Mouse (Mus musculus) intestine, embryonic 14.5 days (tissue): ENCODE data around the gene Pqlc2. TPM values are rescaled to one million over a fixed set of nuclear protein-coding genes. Genes with fewer than 3 reads are reported as not detected.

Experiments used
- ATAC-seq: fragments of 200-750 bp; cut with Nextera tagmentation; replicated peaks from 2 replicates; pipeline ENCODE4 v1.8.0; 2017; ENCODE audit warnings: low read depth, moderate number of reproducible peaks, moderate TSS enrichment, moderate library complexity; ENCODE audit not compliant: low FRiP score, low TSS enrichment
- DNase-seq: peaks from one replicate; pipeline ENCODE4 v3.0.0-alpha.2; 2018; ENCODE audit warnings: low spot score
- H3K27ac ChIP-seq: fragments of 300-500 bp; sonication (generic); 2 replicates; pipeline ENCODE4 v1.5.1; 2014; ENCODE audit warnings: low read depth, mild to moderate bottlenecking, control low read depth
- H3K27me3 ChIP-seq: fragments of 300-500 bp; sonication (generic); replicated peaks from 2 replicates; pipeline ENCODE4 v1.6.1; 2014; ENCODE audit warnings: low read length, control low read depth; ENCODE audit not compliant: control insufficient read depth, insufficient read depth
- H3K36me3 ChIP-seq: fragments of 300-500 bp; sonication (generic); 2 replicates; pipeline ENCODE4 v1.6.1; 2014; ENCODE audit warnings: low read length, control low read depth; ENCODE audit not compliant: control insufficient read depth, insufficient read depth
- H3K4me1 ChIP-seq: fragments of 300-500 bp; sonication (generic); replicated peaks from 2 replicates; pipeline ENCODE4 v1.6.1; 2014; ENCODE audit warnings: low read length, control low read depth, mixed read lengths; ENCODE audit not compliant: control insufficient read depth, insufficient read depth
- H3K4me2 ChIP-seq: fragments of 300-500 bp; sonication (generic); 2 replicates; pipeline ENCODE4 v1.6.1; 2014; ENCODE audit warnings: low read length
- H3K4me3 ChIP-seq: fragments of 300-500 bp; sonication (generic); 2 replicates; pipeline ENCODE4 v1.5.1; 2014; ENCODE audit warnings: low read depth, low read length, control low read depth, mixed read lengths
- H3K9ac ChIP-seq: fragments of 300-500 bp; sonication (generic); 2 replicates; pipeline ENCODE4 v1.6.1; 2014; ENCODE audit warnings: mild to moderate bottlenecking, low read length
- H3K9me3 ChIP-seq: fragments of 300-500 bp; sonication (generic); 2 replicates; pipeline ENCODE4 v1.6.1; 2016; ENCODE audit warnings: low read length, control low read depth; ENCODE audit not compliant: control insufficient read depth
- WGBS: fragments of 180-500 bp; shearing (Covaris S2); extraction: QIAGEN DNeasy Blood & Tissue Kit; methylation state at CpG from one replicate; pipeline ENCODE4 v1.1.7; 2014; 5-methylcytosine and 5-hydroxymethylcytosine counted together
- polyA plus RNA-seq: library from polyadenylated mRNA; unstranded; fragments of >200 nt; fragmentation: Nextera tagmentation; extraction: Ambion mirVana; gene quantifications from 2 replicates; pipeline ENCODE4 v1.2.1, GENCODE M21; 2014

Gene Pqlc2
- polyA plus RNA-seq, 1 experiment from 2014 or later = 17.1 TPM

DNA sequence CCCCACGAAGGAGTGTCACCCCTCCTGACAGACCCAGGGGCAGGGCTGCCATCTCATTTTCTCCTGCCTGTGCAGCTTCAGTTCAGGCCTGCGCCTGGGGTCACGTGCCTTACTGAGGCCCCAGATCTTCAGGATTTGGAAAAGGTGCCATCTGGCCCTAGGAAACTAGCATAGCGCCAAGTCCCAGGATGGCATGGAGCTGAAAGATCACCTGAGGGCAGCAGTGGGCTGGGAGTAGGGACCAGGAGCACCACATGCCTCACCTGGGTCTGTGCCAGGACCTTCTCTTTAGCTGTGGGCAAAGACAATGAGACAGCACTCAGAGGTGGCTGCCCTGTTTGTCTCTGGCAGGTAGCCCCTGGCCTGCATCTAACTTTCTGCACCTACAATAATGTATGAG is 12.9 kb downstream of the Pqlc2 start:
- Histone ChIP-seq H3K9ac (no peak overlapping the region), H3K4me2 (no peak overlapping the region), H3K36me3 (peaks cover 10% of the 10 kb centered on the region; the same call in 1 of the 2 replicates), H3K9me3 (no peaks in the 10 kb centered on the region), H3K27me3 (no peaks in the 10 kb centered on the region), H3K27ac (no peak overlapping the region), H3K4me3 (no peak overlapping the region), H3K4me1 (no peaks in the 10 kb centered on the region; the same call in 1 of the 2 replicates)
- ATAC-seq (no peak), DNase-seq (no peak)
- WGBS = 87% methylated on average over 4 of the region's 4 CpGs

DNA sequence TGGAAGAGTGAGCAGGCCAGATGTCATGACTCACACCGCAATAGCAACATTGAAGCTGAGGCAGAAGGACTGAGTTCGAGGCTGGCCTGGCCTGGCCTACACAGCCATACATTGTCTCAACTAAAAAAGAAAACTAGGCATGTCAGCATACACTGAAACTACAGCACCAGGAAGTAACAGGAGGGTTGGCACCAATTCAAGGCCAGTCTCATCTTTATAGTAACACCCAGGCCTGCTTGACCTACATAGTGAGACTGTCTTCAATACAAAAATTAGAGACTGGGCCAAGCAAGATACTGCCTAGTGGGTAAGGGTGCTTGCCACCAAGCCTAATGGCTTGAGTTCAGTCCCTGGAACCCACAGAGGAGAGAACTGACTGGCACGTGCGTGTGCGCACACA is 18.5 kb downstream of the Pqlc2 start:
- no peak overlapping the region for H3K9ac ChIP-seq
- WGBS = 93% methylated on average over 5 of the region's 5 CpGs
- H3K36me3 ChIP-seq = peaks cover 49% of the 10 kb centered on the region
- H3K27me3 ChIP-seq = no peaks in the 10 kb centered on the region
- no peaks in the 10 kb centered on the region; the same call in 1 of the 2 replicates for H3K4me1 ChIP-seq
- DNase-seq (no peak), ATAC-seq (no peak)
- H3K4me3 ChIP-seq = no peak overlapping the region
- no peak overlapping the region for H3K4me2 ChIP-seq
- H3K9me3 ChIP-seq = no peaks in the 10 kb centered on the region
- no peak overlapping the region for H3K27ac ChIP-seq

DNA sequence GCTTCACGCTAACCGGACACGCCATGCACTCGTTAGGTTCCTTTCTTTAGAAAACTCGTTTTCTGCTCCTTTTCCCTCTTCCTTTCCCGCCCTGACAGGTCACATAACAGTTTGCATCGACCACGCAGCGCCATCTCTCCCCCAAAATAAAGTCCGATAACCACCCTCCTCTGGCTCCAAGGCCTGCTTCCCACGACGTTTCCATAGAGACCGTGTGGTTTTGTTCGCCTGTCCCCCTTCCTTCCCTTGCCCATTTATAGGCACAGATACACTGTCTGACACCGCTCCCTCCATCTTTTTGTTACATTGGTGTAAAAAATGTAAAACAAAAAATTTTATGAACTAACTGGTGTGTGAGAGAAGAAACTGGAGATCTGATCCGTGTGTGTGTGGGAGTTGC is 19.4 kb downstream of the Pqlc2 start:
- no peak overlapping the region for H3K4me3 ChIP-seq
- no peaks in the 10 kb centered on the region for H3K9me3 ChIP-seq
- DNase-seq = no peak
- no peak overlapping the region for H3K27ac ChIP-seq
- H3K36me3 ChIP-seq = peaks cover 56% of the 10 kb centered on the region
- 85% methylated on average over 16 of the region's 16 CpGs for WGBS
- no peak overlapping the region for H3K4me2 ChIP-seq
- no peaks in the 10 kb centered on the region for H3K27me3 ChIP-seq
- H3K9ac ChIP-seq = no peak overlapping the region
- no peak for ATAC-seq
- no peaks in the 10 kb centered on the region for H3K4me1 ChIP-seq

- Histone ChIP-seq H3K9ac (no peak overlapping the region), H3K27me3 (no peaks in the 10 kb centered on the region), H3K27ac (no peak overlapping the region), H3K4me1 (no peaks in the 10 kb centered on the region), H3K36me3 (peaks cover 76% of the 10 kb centered on the region), H3K4me3 (no peak overlapping the region), H3K9me3 (no peaks in the 10 kb centered on the region), H3K4me2 (no peak overlapping the region)
- ATAC-seq (no peak), DNase-seq (peak; percentile 58)
- 70% methylated on average over 10 of the region's 10 CpGs for WGBS
Observed at GRCm38 (mm10) chr4:139289017-139289416, 21.5 kb downstream of the Pqlc2 start.

GRCm38 (mm10) chr4:139287122-139287863 is 23.2 kb downstream of the Pqlc2 start:
- no peak for ATAC-seq
- Histone ChIP-seq H3K36me3 (peaks cover 88% of the 10 kb centered on the region), H3K4me2 (no peak overlapping the region), H3K4me1 (0 out of 2 replicates have a peak, but pooled peaks cover 6% of the 10 kb centered on the region), H3K9me3 (no peaks in the 10 kb centered on the region), H3K4me3 (no peak overlapping the region), H3K27ac (no peak overlapping the region), H3K9ac (no peak overlapping the region), H3K27me3 (no peaks in the 10 kb centered on the region)
- peak; percentile 95 for DNase-seq
- 75% methylated on average over 18 of the region's 18 CpGs for WGBS

GRCm38 (mm10) chr4:139286234-139286633 is 24.3 kb downstream of the Pqlc2 start:
- no peak overlapping the region for H3K4me2 ChIP-seq
- H3K4me1 ChIP-seq = 0 out of 2 replicates have a peak, but pooled peaks cover 6% of the 10 kb centered on the region
- H3K9ac ChIP-seq = no peak overlapping the region
- peaks cover 89% of the 10 kb centered on the region for H3K36me3 ChIP-seq
- WGBS = 83% methylated on average over 5 of the region's 5 CpGs
- H3K27me3 ChIP-seq = no peaks in the 10 kb centered on the region
- no peak overlapping the region for H3K27ac ChIP-seq
- H3K4me3 ChIP-seq = no peak overlapping the region
- H3K9me3 ChIP-seq = no peaks in the 10 kb centered on the region
- ATAC-seq (no peak), DNase-seq (no peak)

DNA sequence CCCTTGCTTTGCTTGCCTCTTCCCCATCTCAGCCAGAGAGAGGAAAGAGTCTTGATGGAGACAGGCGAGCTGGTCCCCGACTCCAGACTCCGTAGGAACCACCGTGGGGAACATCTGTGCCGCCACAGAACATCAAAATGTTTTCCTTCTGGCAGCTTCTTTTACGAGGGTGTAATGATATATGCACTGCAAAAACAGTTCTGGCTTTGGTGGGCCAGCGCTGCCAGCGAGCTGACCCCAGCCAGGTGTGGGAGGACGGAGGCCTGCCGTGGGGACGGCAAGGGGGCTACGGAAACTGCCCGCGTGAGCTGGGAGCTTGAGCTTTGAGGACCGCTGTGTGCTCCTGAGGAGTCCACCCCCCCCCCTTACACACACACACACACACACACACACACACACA is 25.6 kb downstream of the Pqlc2 start:
- no peak overlapping the region for H3K9ac ChIP-seq
- ATAC-seq (no peak), DNase-seq (no peak)
- H3K4me1 ChIP-seq = 0 out of 2 replicates have a peak, but pooled peaks cover 6% of the 10 kb centered on the region
- 67% methylated on average over 15 of the region's 15 CpGs for WGBS
- H3K4me3 ChIP-seq = no peak overlapping the region
- H3K27ac ChIP-seq = no peak overlapping the region
- peaks cover 89% of the 10 kb centered on the region for H3K36me3 ChIP-seq
- no peaks in the 10 kb centered on the region for H3K9me3 ChIP-seq
- H3K4me2 ChIP-seq = no peak overlapping the region
- no peaks in the 10 kb centered on the region for H3K27me3 ChIP-seq

DNA sequence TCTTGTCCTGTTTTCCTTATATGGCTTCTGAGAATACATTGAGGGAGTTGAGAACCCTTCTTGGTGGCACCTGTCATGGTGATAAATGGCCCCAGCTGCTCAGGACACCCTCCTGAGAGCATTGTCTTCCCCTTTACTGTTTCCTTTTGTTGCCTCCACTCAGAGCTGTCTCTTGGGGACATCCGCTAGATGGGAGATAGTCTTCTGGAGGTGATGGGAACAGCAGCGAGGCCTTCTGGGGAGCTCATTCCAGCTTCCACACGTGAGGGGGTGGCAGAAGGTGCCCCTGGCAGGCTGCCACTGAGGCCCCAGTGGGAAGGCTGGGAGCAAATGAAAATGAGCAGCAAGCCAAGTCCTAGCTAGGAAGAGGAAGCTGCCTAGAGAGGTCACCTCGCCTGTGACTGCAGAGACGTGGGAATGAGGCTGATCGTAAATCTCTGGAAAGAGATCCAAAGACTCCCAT is 27.5 kb downstream of the Pqlc2 start:
- H3K27ac ChIP-seq = no peak overlapping the region
- H3K36me3 ChIP-seq = peaks cover 83% of the 10 kb centered on the region
- H3K27me3 ChIP-seq = no peaks in the 10 kb centered on the region
- no peak for ATAC-seq
- H3K4me1 ChIP-seq = 0 out of 2 replicates have a peak, but pooled peaks cover 6% of the 10 kb centered on the region
- no peak overlapping the region for H3K4me2 ChIP-seq
- H3K9ac ChIP-seq = no peak overlapping the region
- WGBS = 40% methylated on average over 6 of the region's 6 CpGs
- no peaks in the 10 kb centered on the region for H3K9me3 ChIP-seq
- no peak overlapping the region for H3K4me3 ChIP-seq
- no peak for DNase-seq
